Comparison of ENCODE assay signal across 17 mouse cellular contexts in genomic region chr4:118692412-118692973, GRCm38 (mm10). TPM values are rescaled to one million over a fixed set of nuclear protein-coding genes. Genes with fewer than 3 reads are reported as not detected.
DNase-seq lines count a peak whose midpoint lies in the region; ATAC-seq lines count a peak whose summit lies in the region.
"Had no signal": no experiment of that assay in that cellular context is flagged by ENCODE, and none has a peak within 500 bp of the region (broad histone marks: within the 10 kb centered on the region; RNA-seq: fewer than 3 reads in every experiment).

Gene Olfr1342 (minus strand): TSS chr4:118692756.

- H3K4me1 ChIP-seq in hindbrain, embryonic 12.5 days: peaks cover 11% of the 10 kb centered on the region
- H3K4me1 ChIP-seq in hindbrain, embryonic 11.5 days (replicated peaks; ENCODE audit: control insufficient read depth, insufficient read depth, low read length): no peaks in the 10 kb centered on the region
- H3K4me1 ChIP-seq in lung, embryonic 15.5 days: no peaks in the 10 kb centered on the region
- H3K4me1 ChIP-seq in embryonic facial prominence, embryonic 12.5 days: no peaks in the 10 kb centered on the region
- no peaks in the 10 kb centered on the region for H3K4me1 ChIP-seq in neural tube, embryonic 15.5 days
- H3K4me1 ChIP-seq: liver, embryonic 15.5 days; neural tube, embryonic 13.5 days had no signal

- 0 out of 2 replicates have a peak within 1 kb of the TSS, but pooled peaks have one; percentile 7 for H3K27ac ChIP-seq in hindbrain, embryonic 12.5 days
- no peak within 1 kb of the TSS for H3K27ac ChIP-seq in hindbrain, embryonic 11.5 days (ENCODE audit: low read depth, low read length)
- peak within 1 kb of the TSS; percentile 72 for H3K27ac ChIP-seq in lung, embryonic 15.5 days
- no peak within 1 kb of the TSS for H3K27ac ChIP-seq in embryonic facial prominence, embryonic 12.5 days
- no peak within 1 kb of the TSS for H3K27ac ChIP-seq in neural tube, embryonic 15.5 days (replicated peaks)
- H3K27ac ChIP-seq: liver, embryonic 15.5 days; neural tube, embryonic 13.5 days had no signal

- H3K4me3 ChIP-seq in hindbrain, embryonic 12.5 days: no peak within 1 kb of the TSS
- no peak within 1 kb of the TSS for H3K4me3 ChIP-seq in hindbrain, embryonic 11.5 days (ENCODE audit: low read depth, low read length)
- no peak within 1 kb of the TSS for H3K4me3 ChIP-seq in lung, embryonic 15.5 days
- H3K4me3 ChIP-seq in embryonic facial prominence, embryonic 12.5 days: no peak within 1 kb of the TSS
- no peak within 1 kb of the TSS for H3K4me3 ChIP-seq in neural tube, embryonic 15.5 days (replicated peaks)
- H3K4me3 ChIP-seq: liver, embryonic 15.5 days; megakaryocyte, embryonic 14.5 days; neural tube, embryonic 13.5 days had no signal

- H3K27me3 ChIP-seq in hindbrain, embryonic 12.5 days: peaks cover 3% of the 10 kb centered on the region; the same call in 1 of the 2 replicates
- no peaks in the 10 kb centered on the region for H3K27me3 ChIP-seq in hindbrain, embryonic 11.5 days (ENCODE audit: control insufficient read depth, insufficient read depth, low read length)
- H3K27me3 ChIP-seq in lung, embryonic 15.5 days: no peaks in the 10 kb centered on the region
- H3K27me3 ChIP-seq in embryonic facial prominence, embryonic 12.5 days: no peaks in the 10 kb centered on the region
- no peaks in the 10 kb centered on the region for H3K27me3 ChIP-seq in neural tube, embryonic 15.5 days (replicated peaks)
- H3K27me3 ChIP-seq: neural tube, embryonic 13.5 days had no signal

- no peak within 1 kb of the TSS for H3K4me2 ChIP-seq in hindbrain, embryonic 12.5 days (replicated peaks)
- no peak within 1 kb of the TSS for H3K4me2 ChIP-seq in hindbrain, embryonic 11.5 days (replicated peaks; ENCODE audit: low read depth, low read length)
- H3K4me2 ChIP-seq in lung, embryonic 15.5 days: peak within 1 kb of the TSS; percentile 31
- H3K4me2 ChIP-seq in embryonic facial prominence, embryonic 12.5 days (replicated peaks): 0 out of 2 replicates have a peak within 1 kb of the TSS, but pooled peaks have one; percentile 0
- H3K4me2 ChIP-seq in neural tube, embryonic 15.5 days: no peak within 1 kb of the TSS
- H3K4me2 ChIP-seq: liver, embryonic 15.5 days; neural tube, embryonic 13.5 days had no signal

- 52% methylated on average over 12 of the region's 12 CpGs for WGBS in hindbrain, embryonic 12.5 days
- 51% methylated on average over 12 of the region's 12 CpGs for WGBS in hindbrain, embryonic 11.5 days
- WGBS in lung, embryonic 15.5 days: 39% methylated on average over 12 of the region's 12 CpGs
- WGBS in embryonic facial prominence, embryonic 12.5 days: 21% methylated on average over 12 of the region's 12 CpGs
- WGBS in neural tube, embryonic 15.5 days: 63% methylated on average over 12 of the region's 12 CpGs

- no peaks in the 10 kb centered on the region for H3K9me3 ChIP-seq in hindbrain, embryonic 12.5 days (replicated peaks)
- no peaks in the 10 kb centered on the region for H3K9me3 ChIP-seq in hindbrain, embryonic 11.5 days (ENCODE audit: control insufficient read depth, low read length)
- H3K9me3 ChIP-seq in lung, embryonic 15.5 days: no peaks in the 10 kb centered on the region
- H3K9me3 ChIP-seq in embryonic facial prominence, embryonic 12.5 days: no peaks in the 10 kb centered on the region
- no peaks in the 10 kb centered on the region for H3K9me3 ChIP-seq in neural tube, embryonic 15.5 days (replicated peaks)
- H3K9me3 ChIP-seq: liver, embryonic 15.5 days; neural tube, embryonic 13.5 days had no signal

- no peak for DNase-seq in hindbrain, embryonic 11.5 days (ENCODE audit: low spot score)
- no peak for DNase-seq in lung, postnatal 10 days
- DNase-seq in retina, postnatal 1 day: peak; percentile 27
- DNase-seq in gastrocnemius, postnatal 25 days: no peak
- DNase-seq: adrenal gland, postnatal 36 days; gastrocnemius, postnatal 36 days; right cerebral cortex, adult 18-20 months had no signal

- H3K36me3 ChIP-seq in hindbrain, embryonic 12.5 days: no peaks in the 10 kb centered on the region
- H3K36me3 ChIP-seq in hindbrain, embryonic 11.5 days (ENCODE audit: control insufficient read depth, insufficient read depth, low read length): no peaks in the 10 kb centered on the region
- H3K36me3 ChIP-seq in lung, embryonic 15.5 days: no peaks in the 10 kb centered on the region
- H3K36me3 ChIP-seq in embryonic facial prominence, embryonic 12.5 days: no peaks in the 10 kb centered on the region
- no peaks in the 10 kb centered on the region for H3K36me3 ChIP-seq in neural tube, embryonic 15.5 days
- H3K36me3 ChIP-seq: liver, embryonic 15.5 days; neural tube, embryonic 13.5 days had no signal

- no peak for ATAC-seq in hindbrain, embryonic 12.5 days (ENCODE audit: low FRiP score)
- no peak for ATAC-seq in hindbrain, embryonic 11.5 days (ENCODE audit: low FRiP score)
- ATAC-seq in lung, embryonic 15.5 days (ENCODE audit: borderline replicate concordance, extremely low read depth, low FRiP score, low TSS enrichment): 0 out of 2 replicates have a peak, but pooled peaks have one; percentile 14
- ATAC-seq in embryonic facial prominence, embryonic 12.5 days (ENCODE audit: insufficient number of reproducible peaks, insufficient read depth, low FRiP score, low TSS enrichment): no peak
- no peak for ATAC-seq in neural tube, embryonic 15.5 days (ENCODE audit: low FRiP score)
- ATAC-seq: activated CD4-positive, CD25-positive, alpha-beta regulatory T cell, adult 4 months; inflammation-experienced regulatory T-cells, adult 6 months had no signal

- no peak within 1 kb of the TSS for H3K9ac ChIP-seq in hindbrain, embryonic 12.5 days
- H3K9ac ChIP-seq in hindbrain, embryonic 11.5 days (ENCODE audit: low read depth, low read length): no peak within 1 kb of the TSS
- no peak within 1 kb of the TSS for H3K9ac ChIP-seq in lung, embryonic 15.5 days
- no peak within 1 kb of the TSS for H3K9ac ChIP-seq in embryonic facial prominence, embryonic 12.5 days
- H3K9ac ChIP-seq in neural tube, embryonic 15.5 days (replicated peaks): no peak within 1 kb of the TSS
- H3K9ac ChIP-seq: liver, embryonic 15.5 days; neural tube, embryonic 13.5 days had no signal

RNA-seq across cellular contexts. Expression of gene Olfr1342, which starts in this region (rescaled TPM):
- polyA plus RNA-seq in hindbrain, embryonic 12.5 days (2016; fragmentation: Nextera tagmentation; extraction: Ambion mirVana): 0.09 TPM in 1 of 2 replicates, not detected in the other
- polyA plus RNA-seq in hindbrain, embryonic 11.5 days (2014; fragmentation: Nextera tagmentation; extraction: Ambion mirVana): not detected in 2 replicates
- 0.69 and 0.78 TPM in 2 replicates for polyA plus RNA-seq in lung, embryonic 15.5 days (2015; fragmentation: Nextera tagmentation; extraction: Ambion mirVana)
- polyA plus RNA-seq in embryonic facial prominence, embryonic 12.5 days (2016; fragmentation: Nextera tagmentation; extraction: Ambion mirVana): 0.05 and 0.20 TPM in 2 replicates
- not detected in 2 replicates for polyA plus RNA-seq in neural tube, embryonic 15.5 days (2015; fragmentation: Nextera tagmentation; extraction: Ambion mirVana)
- not detected for total RNA-seq in gastrocnemius, postnatal 25 days (2021)
- total RNA-seq: adrenal gland, postnatal 36 days; gastrocnemius, postnatal 36 days had no signal
- polyA plus RNA-seq: activated CD4-positive, CD25-positive, alpha-beta regulatory T cell, adult 4 months; heart, embryonic 16.5 days; inflammation-experienced regulatory T-cells, adult 6 months; liver, embryonic 15.5 days; neural tube, embryonic 13.5 days had no signal

Comparison
In these comparisons a context has a peak if more than half of its experiments do, and no peak if none do; other contexts are left out.
1. Peak in ATAC-seq, H3K27ac ChIP-seq and H3K4me2 ChIP-seq in lung, embryonic 15.5 days; RNA of the gene not detected or under 1 TPM.